9 mouse cellular contexts compared by ENCODE assay signal in genomic region chr17:35263523-35263883, GRCm38 (mm10). TPM values are rescaled to one million over a fixed set of nuclear protein-coding genes. Genes with fewer than 3 reads are reported as not detected.
DNase-seq lines count a peak whose midpoint lies in the region; ATAC-seq and TF ChIP-seq lines count a peak whose summit lies in the region.
"Had no signal": no experiment of that assay in that cellular context is flagged by ENCODE, and none has a peak within 500 bp of the region (broad histone marks: within the 10 kb centered on the region; RNA-seq: fewer than 3 reads in every experiment).

No protein-coding gene starts in this region.

- no peaks in the 10 kb centered on the region for H3K9me3 ChIP-seq in hindbrain, embryonic 13.5 days
- H3K9me3 ChIP-seq in lung, embryonic 15.5 days: no peaks in the 10 kb centered on the region

- peak overlapping the region; percentile 81 for H3K9ac ChIP-seq in hindbrain, embryonic 13.5 days
- H3K9ac ChIP-seq in lung, embryonic 15.5 days: peak overlapping the region; percentile 49

- TF ChIP-seq POLR2A in bone marrow, adult 2 months (IDR thresholded peaks at IDR 0.05; ENCODE audit: borderline replicate concordance, control insufficient read depth, low read depth, low read length): no peak

- H3K4me1 ChIP-seq in bone marrow, adult 2 months (ENCODE audit: control insufficient read depth, insufficient read depth, low read length): peaks cover 6% of the 10 kb centered on the region
- H3K4me1 ChIP-seq in hindbrain, embryonic 13.5 days (replicated peaks): peaks cover 12% of the 10 kb centered on the region
- 0 out of 2 replicates have a peak, but pooled peaks cover 5% of the 10 kb centered on the region for H3K4me1 ChIP-seq in lung, embryonic 15.5 days

- 1% methylated on average over 31 of the region's 31 CpGs for WGBS in bone marrow, adult 2 months
- WGBS in hindbrain, embryonic 13.5 days: 2% methylated on average over 31 of the region's 31 CpGs
- WGBS in lung, embryonic 15.5 days: 2% methylated on average over 31 of the region's 31 CpGs

- peak overlapping the region; percentile 87 for H3K4me2 ChIP-seq in hindbrain, embryonic 13.5 days
- H3K4me2 ChIP-seq in lung, embryonic 15.5 days: peak overlapping the region; percentile 98

- peak; percentile 23; the same call in 1 of the 2 replicates for ATAC-seq in hindbrain, embryonic 13.5 days (ENCODE audit: low FRiP score)
- peak; percentile 56 for ATAC-seq in lung, embryonic 15.5 days (ENCODE audit: borderline replicate concordance, extremely low read depth, low FRiP score, low TSS enrichment)

- peaks cover 57% of the 10 kb centered on the region for H3K27me3 ChIP-seq in hindbrain, embryonic 13.5 days
- peaks cover 30% of the 10 kb centered on the region; the same call in 1 of the 2 replicates for H3K27me3 ChIP-seq in lung, embryonic 15.5 days
- H3K27me3 ChIP-seq: Patski had no signal

- peaks cover 5% of the 10 kb centered on the region for H3K36me3 ChIP-seq in hindbrain, embryonic 13.5 days
- no peaks in the 10 kb centered on the region for H3K36me3 ChIP-seq in lung, embryonic 15.5 days

- peak overlapping the region; percentile 84 for H3K4me3 ChIP-seq in bone marrow, adult 2 months (replicated peaks; ENCODE audit: control insufficient read depth, low read depth, low read length)
- peak overlapping the region; percentile 66 for H3K4me3 ChIP-seq in hindbrain, embryonic 13.5 days
- peak overlapping the region; percentile 67 for H3K4me3 ChIP-seq in lung, embryonic 15.5 days

- TF ChIP-seq CTCF in bone marrow, adult 2 months (IDR thresholded peaks at IDR 0.05; ENCODE audit: control insufficient read depth, insufficient read depth, low read length): no peak

- peak; percentile 20 for DNase-seq in cerebellum, adult 9-11 months
- no peak for DNase-seq in cerebellum, adult 18-20 months
- DNase-seq in embryo, embryonic 10 days (ENCODE audit: low spot score): no peak
- DNase-seq in natural killer cell, adult 2 months (ENCODE audit: low spot score in 2 of 2): no peak
- DNase-seq in spleen, postnatal 10 days (ENCODE audit: low spot score in 2 of 2): no peak

- H3K27ac ChIP-seq in bone marrow, adult 2 months (ENCODE audit: control insufficient read depth, insufficient read depth, low read depth, low read length, poor library complexity): peak overlapping the region; percentile 87
- no peak overlapping the region for H3K27ac ChIP-seq in hindbrain, embryonic 13.5 days
- H3K27ac ChIP-seq in lung, embryonic 15.5 days: no peak overlapping the region

RNA-seq across cellular contexts. Expression of gene H2-D1, which starts 1.0 kb away (rescaled TPM):
- polyA plus RNA-seq in bone marrow, adult 2 months (2011; ENCODE audit: insufficient read depth, insufficient read length, low replicate concordance, missing spikeins): 399 and 727 TPM in 2 replicates
- polyA plus RNA-seq in hindbrain, embryonic 13.5 days (2015; fragmentation: Nextera tagmentation; extraction: Ambion mirVana): 73.4 and 73.6 TPM in 2 replicates
- polyA plus RNA-seq in lung, embryonic 15.5 days (2015; fragmentation: Nextera tagmentation; extraction: Ambion mirVana): 114 and 138 TPM in 2 replicates

RNA-seq across cellular contexts. Expression of gene Ddx39b, which starts 22.0 kb away (rescaled TPM):
- polyA plus RNA-seq in bone marrow, adult 2 months (2011; ENCODE audit: insufficient read depth, insufficient read length, low replicate concordance, missing spikeins): 275 and 374 TPM in 2 replicates
- 391 and 410 TPM in 2 replicates for polyA plus RNA-seq in hindbrain, embryonic 13.5 days (2015; fragmentation: Nextera tagmentation; extraction: Ambion mirVana)
- 512 and 523 TPM in 2 replicates for polyA plus RNA-seq in lung, embryonic 15.5 days (2015; fragmentation: Nextera tagmentation; extraction: Ambion mirVana)

RNA-seq across cellular contexts. Expression of gene Nfkbil1, which starts 27.9 kb away (rescaled TPM):
- 9.9 and 24.9 TPM in 2 replicates for polyA plus RNA-seq in bone marrow, adult 2 months (2011; ENCODE audit: insufficient read depth, insufficient read length, low replicate concordance, missing spikeins)
- 8.4 and 10.8 TPM in 2 replicates for polyA plus RNA-seq in hindbrain, embryonic 13.5 days (2015; fragmentation: Nextera tagmentation; extraction: Ambion mirVana)
- 13.2 and 13.4 TPM in 2 replicates for polyA plus RNA-seq in lung, embryonic 15.5 days (2015; fragmentation: Nextera tagmentation; extraction: Ambion mirVana)

RNA-seq across cellular contexts. Expression of gene Atp6v1g2, which starts 30.0 kb away (rescaled TPM):
- 4.1 and 9.9 TPM in 2 replicates for polyA plus RNA-seq in bone marrow, adult 2 months (2011; ENCODE audit: insufficient read depth, insufficient read length, low replicate concordance, missing spikeins)
- 52.4 and 54.2 TPM in 2 replicates for polyA plus RNA-seq in hindbrain, embryonic 13.5 days (2015; fragmentation: Nextera tagmentation; extraction: Ambion mirVana)
- 3.4 and 4.3 TPM in 2 replicates for polyA plus RNA-seq in lung, embryonic 15.5 days (2015; fragmentation: Nextera tagmentation; extraction: Ambion mirVana)

RNA-seq across cellular contexts. Expression of gene Gm16181, which starts 42.9 kb away (rescaled TPM):
- polyA plus RNA-seq in bone marrow, adult 2 months (2011; ENCODE audit: insufficient read depth, insufficient read length, low replicate concordance, missing spikeins): not detected in 2 replicates
- 0.57 and 0.83 TPM in 2 replicates for polyA plus RNA-seq in hindbrain, embryonic 13.5 days (2015; fragmentation: Nextera tagmentation; extraction: Ambion mirVana)
- polyA plus RNA-seq in lung, embryonic 15.5 days (2015; fragmentation: Nextera tagmentation; extraction: Ambion mirVana): 0.70 and 0.75 TPM in 2 replicates
